Mouse (Mus musculus): ENCODE results near the gene Sh2b2. TPM values are rescaled to one million over a fixed set of nuclear protein-coding genes. Genes with fewer than 3 reads are reported as not detected.
A peak's percentile ranks its signal among the peaks of the same experiment; 100 is the strongest.
"Not testable (repeated sequence)": the region's sequence is repeated elsewhere in the genome, so short reads cannot be mapped to it uniquely, and the experiment has no call there.

The Sh2b2 gene
- total RNA-seq, 4 experiments from 2014 or later, result 2.1 to 2.8 (median 2.5) TPM

DNA sequence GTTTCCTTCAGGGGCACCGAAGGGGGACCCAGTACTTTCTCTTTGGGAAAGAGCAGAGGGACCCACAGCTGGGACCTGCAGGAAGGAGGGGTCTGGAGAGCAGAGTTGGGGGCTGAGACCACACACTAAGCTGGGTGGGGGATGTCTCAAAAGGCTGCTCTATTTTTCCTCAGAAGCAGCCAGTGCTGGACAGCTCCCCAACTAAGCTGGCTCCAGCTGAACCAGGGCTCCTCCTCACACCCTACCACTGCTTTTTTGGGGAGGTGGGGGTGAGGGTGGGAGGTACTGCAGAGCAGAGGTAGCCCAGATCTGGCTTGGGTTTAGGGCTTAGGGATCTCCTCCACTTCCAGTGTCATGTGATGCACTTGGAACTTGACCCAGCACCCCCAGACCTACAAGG, 6.0 kb downstream of the Sh2b2 start:
- no peak for DNase-seq (ENCODE audit: low spot score in 2 of 2)

DNA sequence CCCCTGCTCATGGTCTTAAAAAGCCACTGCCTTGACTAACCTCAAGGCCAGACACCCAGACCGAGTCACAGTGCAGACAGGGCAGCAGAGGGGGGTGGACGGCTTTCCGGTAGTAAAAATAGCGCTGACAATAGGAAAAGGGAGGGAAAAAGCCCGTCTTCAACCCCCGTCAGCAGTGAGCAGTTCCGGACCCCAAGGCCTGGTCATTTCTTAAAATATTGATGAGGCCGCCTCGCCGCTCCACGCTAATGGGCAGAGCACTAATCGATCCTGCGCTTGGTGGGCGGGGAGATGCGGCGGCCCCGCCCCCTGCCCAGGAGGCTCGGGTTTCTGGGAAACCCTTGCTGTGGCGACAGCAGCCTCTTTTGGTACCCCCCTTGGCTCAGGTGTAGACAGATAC, 8.7 kb downstream of the Sh2b2 start:
- no peak for DNase-seq (ENCODE audit: low spot score in 2 of 2)

DNA sequence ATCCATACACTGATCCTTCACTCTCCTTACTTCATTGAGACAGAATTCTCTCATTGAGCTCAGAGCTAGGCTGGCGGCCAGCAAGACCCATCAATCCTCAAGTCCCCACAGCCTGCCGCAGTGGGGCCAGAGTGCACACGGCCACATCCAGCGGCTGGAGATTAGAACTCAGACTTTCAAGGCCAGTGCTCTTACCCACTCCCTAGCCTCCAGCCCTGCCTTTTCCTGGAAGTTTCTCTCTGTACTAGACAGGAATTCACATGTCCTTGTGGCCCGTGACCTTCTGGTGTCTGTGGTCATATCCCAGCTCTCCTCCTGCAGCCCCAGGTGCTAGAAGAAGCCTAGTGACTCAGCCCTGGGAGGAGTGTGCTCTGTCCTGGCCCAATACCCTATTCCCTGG, 9.7 kb downstream of the Sh2b2 start:
- DNase-seq (ENCODE audit: low spot score in 2 of 2), result no peak

DNA sequence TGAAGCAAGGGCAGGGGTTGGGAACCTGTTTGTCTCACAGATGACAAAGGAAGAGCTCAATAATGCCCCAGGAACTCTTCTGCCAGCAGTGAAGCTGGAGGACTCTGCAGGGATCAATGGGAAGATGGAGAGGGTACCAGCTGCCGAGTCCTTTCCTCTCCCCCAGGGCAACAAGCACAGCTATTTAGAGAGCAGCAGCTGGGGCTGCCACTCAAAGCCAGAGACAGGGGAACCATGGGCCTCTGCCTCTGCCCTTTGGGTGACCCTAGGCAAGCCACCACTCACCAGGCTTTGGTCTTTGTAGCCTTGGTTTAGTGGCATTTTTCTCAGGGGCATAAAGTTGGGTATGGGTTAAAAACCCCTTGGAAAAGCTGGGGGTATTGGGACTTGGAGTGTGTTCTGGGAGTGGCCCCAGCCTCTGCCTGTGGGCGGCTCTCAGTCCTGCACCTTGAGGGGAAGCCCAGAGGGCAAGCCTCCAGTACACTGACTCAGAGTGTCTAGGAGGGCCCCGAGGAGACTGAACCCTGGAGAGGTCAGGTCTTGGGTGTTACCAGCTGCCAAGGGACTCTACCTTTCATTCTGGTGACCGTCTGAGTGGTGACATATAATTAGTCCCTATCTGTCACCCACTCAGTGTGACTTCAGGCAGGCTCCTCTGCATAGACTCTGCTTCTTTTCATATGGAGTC, 15.9 kb downstream of the Sh2b2 start:
- peak; percentile 41 to 72 for DNase-seq (ENCODE audit: low spot score in 2 of 2)

DNA sequence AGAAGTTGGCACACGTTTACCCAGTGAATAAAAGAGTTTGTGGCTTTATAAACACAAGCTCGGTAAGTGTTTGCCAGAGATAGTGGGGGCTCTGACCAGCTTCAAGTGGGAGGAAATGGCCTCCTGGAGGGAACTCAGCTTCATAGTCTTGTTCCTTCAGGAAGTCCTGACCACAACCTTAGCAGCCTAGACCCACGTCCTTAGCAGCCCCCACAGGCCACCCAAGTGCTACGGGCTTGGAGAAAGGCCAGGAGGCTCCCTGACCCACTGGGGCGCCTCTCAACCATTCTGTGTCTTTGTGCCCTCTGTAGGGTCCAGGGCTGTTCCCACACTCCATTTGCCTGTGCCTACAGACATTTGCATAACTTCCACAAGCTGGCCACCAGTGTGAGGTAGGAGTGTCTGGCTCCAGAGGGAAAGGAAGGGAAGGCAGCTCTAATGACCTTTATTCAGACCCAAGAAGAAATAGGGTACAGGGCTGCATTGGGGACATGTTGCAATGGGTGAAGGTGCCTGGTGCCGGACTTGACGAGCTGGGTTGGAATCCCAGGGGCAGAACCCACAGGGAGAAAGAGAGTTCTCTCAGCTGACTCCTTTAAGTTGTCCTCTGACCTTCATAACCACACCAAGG, 20.0 kb downstream of the Sh2b2 start:
- no peak for DNase-seq (ENCODE audit: low spot score in 2 of 2)

DNA sequence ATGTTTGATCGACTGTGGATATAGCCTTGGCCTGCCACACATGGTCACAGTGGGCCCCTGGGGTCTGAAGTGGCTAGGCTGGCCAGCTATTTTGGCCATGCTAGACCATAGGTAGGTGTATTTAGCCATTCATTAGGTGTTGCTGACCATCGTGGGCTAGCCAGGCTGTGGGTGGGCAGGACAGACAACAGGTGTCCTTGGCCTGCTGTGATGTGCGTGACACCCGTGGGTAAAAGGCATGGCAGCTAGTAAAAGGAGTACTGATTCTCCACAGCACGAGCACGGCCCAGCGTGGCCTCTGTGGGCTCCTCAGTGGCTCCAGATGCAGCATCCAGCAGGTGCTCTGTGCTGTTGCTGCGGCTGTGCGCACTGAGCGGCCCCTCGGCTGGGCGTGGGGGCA, 27.8 kb downstream of the Sh2b2 start:
- DNase-seq (ENCODE audit: low spot score in 2 of 2), result no peak

DNA sequence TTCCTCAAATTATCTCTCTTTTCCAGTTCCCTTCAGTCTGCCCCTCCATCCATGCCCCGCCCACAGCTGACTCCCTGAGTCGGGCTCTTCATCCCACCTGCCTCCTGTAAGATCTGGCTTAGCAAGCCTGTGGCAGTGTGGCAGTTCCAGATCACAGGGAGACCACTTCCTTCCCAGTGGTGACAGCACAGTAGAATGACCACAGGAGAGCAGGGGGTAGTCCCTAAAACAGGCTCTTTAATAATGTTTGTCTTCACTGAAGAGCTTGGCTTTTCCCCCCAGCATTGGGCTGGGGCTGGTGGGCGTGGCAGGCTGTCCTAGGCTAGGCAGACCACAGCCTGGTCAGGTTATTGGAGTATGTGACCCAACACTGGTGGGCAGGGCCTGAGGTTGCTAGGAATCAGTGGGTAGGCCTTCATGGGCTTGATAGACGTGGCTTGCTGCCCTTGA, 28.4 kb downstream of the Sh2b2 start:
- no peak for DNase-seq (ENCODE audit: low spot score in 2 of 2)

DNA sequence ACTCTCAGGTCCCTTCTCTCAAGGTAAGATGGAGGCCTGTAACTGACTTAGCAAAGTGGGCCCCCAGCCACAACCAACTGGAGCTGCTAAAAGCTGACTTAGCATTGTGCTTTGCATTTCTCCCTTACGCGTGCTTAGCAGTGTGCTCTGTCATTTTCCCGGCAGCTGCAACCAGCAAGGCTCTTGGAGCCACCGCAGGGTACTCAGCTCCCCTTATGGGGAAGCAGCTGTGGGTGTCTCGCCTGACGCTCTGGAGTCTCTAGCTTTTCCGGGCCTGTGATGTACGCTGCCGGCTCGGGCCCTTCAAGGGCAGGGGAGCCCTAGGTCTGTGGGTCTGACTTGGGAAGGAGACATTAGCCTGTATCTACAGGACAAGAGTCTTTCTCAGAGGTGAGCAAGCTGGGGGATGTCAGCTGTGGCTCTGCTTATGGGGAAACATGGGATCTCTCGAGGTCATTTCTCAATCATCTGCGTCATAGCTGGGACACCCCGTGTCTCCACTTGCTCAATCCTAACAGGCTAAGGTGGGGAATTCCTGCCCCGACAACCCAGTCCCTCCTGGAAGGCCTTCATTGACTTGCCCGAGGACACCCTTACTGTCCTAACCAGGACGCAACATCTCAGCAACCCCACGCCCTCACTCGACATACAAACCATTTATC, 29.2 kb downstream of the Sh2b2 start:
- DNase-seq (ENCODE audit: low spot score in 2 of 2), result no peak

DNA sequence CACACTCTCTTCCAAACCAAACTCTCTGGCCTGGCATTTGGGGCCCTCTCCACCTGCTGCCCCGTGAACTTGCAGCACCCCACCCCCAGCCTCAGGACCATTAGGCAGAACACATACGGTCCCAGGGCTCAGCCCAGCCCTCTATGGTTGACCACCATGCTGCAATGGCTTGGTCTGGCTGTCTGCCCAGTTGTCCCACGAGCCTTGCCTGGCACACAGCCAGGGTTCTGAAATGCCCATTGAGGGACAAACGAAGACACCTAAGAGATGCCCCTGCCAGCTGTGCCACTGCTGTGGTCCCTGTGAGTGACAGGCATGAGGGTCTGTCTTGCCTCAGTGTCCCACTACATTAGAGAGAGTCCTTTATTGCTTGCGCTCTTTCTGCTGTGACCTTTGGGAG, 30.4 kb downstream of the Sh2b2 start:
- no peak for DNase-seq (ENCODE audit: low spot score in 2 of 2)

DNA sequence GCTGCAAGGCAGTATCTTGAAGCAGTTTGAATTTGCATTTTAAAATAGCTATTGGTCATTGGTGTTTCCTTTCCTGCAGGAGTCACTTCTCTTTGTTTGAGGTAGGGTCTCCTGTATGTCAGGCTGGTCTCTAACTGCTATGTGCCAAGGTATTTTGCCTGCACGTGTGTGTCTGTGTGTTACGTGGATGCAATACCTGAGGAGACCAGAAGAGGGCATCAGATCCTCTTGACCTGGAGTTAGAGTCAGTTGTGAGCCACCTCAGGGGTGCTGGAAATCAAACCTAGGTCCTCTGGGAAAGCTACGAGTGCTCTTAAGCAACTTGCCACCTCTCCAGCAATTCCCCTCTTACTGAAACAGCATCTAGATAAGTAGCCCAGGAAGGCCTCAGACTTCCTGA, 31.1 kb downstream of the Sh2b2 start:
- no peak for DNase-seq (ENCODE audit: low spot score in 2 of 2)

DNA sequence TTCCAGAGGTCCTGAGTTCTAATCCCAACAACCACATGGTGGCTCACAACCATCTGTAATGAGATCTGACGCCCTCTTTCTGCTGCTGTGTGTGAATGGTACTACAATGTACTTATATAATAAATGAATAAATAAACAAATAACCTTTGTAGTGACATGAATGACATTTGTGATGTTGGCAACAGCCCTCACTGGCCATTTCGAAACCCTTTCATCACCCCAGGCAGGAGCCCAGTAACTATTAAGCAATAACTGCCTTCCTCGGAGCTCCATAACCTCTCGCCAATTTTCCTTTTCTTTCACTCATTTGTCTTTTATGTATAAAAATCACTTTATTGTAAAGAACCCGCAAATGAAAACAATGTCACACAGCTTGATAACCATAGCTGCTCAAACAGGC, 32.6 kb downstream of the Sh2b2 start:
- DNase-seq (ENCODE audit: low spot score in 2 of 2), result no peak

DNA sequence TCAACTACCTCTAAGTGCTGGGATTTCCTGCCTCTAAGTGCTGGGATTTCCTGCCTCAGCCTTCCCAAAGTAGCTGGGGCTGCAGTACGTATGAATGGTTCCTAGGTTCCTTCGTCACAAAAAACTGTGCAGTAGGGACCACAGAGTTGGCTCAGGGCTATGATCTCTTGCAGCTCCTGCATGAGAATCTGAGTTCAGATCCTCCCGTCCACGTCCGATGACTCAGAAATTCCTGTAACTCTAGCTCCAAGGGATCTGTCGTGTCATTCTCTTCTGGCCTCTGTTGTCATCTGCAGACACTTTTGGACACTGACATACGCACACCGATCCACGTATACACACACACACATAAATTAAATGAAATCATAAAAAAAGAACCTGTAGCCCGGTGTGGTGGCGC, 33.6 kb downstream of the Sh2b2 start:
- no peak for DNase-seq (ENCODE audit: low spot score in 2 of 2)

DNA sequence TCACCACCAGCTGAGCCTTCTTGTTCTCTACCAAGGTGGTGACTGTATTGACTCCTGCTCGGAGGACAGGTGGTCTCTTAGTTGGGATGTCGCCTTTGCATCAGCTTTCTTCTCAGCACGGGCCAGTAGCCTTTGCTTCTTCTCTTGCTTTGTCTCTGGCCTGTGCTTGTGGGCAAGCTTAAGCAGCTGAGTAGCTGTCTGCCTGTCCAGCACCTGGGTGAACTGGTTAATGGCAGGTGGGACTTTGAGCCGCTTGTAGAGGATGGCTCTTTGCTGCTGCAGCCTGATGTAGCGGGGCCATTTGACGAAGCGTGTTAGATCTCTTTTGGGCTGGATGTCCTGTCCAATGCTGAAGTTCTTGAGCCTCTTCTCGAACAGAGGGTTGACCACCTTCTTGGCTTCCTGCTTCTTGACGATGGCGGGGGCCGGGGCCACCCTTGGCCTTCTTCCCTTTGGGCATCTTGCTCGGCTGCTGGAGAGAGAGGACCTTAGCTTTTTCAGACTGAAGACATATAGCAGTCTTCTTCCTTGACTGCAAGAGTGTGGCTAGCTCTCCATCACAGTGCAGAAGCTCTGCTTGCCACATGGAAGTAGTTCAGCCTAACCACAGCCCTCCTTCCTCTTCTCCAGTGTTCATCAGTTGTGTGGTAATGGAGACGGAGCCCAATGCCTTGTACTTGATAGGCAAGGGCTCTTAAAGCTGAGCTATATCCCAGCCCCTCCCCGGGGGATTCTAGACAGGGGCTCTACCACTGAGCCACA, 34.8 kb downstream of the Sh2b2 start:
- not testable (repeated sequence) for DNase-seq (ENCODE audit: low spot score in 2 of 2)

DNA sequence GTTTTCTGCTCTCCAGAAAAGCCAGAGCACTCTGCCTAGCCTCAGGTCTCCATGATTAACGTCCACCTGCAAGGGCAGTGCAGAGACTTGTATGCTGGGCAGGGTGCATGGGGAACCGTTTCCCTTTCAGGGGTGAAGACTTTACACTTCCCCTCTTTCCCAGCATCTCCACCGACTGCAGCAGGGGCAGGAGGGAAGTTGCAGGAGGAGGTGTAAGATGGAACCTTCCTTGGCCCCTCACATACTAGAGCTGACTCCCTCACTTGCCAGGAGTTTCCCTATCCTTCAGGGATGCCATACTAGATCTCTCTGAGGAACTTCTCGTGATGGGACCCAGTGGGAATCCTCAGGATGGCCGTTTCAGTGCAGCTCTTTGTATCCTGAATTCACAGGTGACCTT, 35.8 kb downstream of the Sh2b2 start:
- DNase-seq (ENCODE audit: low spot score in 2 of 2), result no peak

DNA sequence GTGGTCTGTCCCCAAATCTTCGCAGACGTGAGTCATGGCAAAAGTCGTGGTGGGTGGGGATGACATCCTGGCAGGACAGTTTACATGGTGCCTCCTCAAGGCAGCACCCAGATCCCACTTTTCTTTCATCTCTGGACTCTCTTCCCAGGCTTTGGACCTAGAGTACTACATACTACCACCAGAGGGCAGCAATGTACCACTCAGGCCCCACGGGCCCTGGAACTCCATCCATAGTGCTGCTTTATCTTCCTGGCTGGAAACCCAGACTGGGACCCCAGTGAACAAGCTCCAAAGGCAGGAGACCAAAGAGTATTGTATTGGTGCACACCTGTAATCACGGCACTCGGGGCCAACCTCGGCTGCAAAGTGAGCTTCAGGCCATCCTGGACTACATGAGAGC, 44.5 kb downstream of the Sh2b2 start:
- peak; percentile 37 to 39 for DNase-seq (ENCODE audit: low spot score in 2 of 2)

DNA sequence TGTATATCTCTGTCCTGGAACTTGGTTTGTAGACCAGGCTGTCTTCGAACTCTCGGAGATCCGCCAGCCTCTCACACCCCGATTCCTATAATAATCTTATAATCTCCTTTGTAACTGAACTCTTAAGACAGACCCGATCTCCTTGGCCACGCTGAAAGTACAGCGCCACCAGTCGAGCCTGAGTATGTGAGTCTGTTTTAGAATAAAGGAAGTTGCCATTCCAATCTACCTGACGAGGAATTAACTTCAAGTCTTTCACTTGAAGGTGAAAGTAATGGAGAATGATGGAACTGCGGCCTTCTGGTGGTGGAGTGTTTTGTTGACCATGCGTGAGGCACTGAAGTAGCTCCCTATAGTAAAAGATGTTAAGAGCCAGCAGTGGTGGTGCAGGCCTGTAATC, 46.8 kb downstream of the Sh2b2 start:
- DNase-seq (ENCODE audit: low spot score in 2 of 2), result no peak

DNA sequence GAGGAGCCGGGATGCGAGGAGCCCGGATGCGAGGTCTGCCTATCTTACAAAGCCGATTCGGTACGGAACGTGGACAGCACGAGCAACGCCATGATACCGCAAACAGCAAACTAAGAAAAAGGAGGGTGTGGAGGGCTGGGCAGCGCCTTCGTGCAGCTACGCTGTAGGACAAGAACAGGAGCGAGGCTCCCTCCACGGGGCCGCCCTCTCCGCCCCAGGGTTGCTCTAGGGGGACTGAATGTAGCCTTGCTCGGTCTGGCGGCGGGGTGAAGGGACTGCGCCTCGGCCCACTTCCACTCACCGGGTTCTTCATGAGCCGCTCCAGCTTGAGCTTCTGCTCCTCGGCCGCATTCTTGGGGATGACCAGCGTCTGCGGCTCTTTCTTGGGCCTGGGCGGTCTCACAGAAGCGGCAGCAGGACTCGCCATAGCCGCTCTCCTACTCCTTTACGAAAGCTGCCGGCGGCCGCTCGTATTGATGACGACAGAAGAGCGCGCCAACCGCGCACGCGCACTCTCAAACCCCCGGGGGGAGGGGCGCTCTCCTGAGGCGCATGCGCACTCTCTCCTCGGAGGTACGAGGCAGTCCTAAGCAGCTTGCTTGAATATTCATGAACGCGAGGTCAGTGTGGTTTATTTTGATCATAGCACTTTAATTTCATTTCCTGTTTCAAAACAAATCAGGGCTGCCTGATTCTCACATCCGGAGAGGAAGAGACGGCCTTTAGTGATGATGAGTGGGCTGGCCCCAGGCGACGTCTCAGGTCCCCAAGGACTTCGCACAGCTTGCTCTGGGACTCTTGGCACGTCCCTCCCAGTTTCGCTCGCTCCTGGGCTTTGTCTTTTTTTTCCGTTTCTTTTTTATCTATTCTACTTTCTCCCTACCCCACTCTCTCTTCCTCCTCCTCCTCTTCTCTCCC, 47.6 kb downstream of the Sh2b2 start, which contains the start of gene Prkrip1:
Prkrip1 (minus strand) TSS at position 490 of the 918 bp plus-strand sequence.
- peak; percentile 87 to 88 for DNase-seq (ENCODE audit: low spot score in 2 of 2)

DNA sequence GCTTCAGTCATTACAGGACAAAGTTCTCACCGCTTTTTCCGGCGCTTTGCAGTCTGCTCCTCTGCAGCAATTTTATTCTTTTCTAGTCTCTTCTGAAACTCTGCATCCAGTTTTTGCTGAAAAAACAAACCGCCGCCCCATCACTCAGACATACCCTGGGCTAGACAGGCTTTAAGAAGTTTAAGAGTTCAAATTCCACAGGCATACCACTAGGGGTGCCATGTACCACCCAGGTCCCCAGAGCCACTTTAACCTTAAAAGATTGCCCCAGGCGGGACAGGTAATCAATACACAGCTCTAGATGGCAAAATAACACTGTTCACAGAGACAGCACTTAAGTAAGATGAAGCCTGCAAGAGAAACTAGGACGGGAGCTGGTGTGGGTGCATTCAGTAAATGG, 54.5 kb downstream of the Sh2b2 start:
- no peak for DNase-seq (ENCODE audit: low spot score in 2 of 2)

DNA sequence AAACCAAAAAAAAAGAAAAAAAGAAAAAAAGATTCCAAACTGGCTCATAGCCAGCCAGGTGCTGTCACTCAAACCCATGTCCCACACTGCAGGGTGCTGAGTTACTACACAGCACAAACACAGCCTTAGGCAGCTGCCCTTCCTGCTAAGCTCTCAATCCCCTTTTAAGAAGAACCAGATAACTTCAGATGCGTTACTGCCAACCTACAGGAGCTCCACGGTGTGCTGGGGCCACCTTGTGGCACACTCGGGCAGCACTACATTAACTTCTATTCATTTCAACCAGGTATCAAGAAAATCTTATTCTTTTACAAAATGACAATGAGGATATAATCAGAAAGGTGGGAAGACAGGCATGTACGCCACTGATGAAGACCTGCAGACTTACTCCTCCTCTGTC, 59.6 kb downstream of the Sh2b2 start:
- DNase-seq (ENCODE audit: low spot score in 2 of 2), result peak; percentile 28 to 40

DNA sequence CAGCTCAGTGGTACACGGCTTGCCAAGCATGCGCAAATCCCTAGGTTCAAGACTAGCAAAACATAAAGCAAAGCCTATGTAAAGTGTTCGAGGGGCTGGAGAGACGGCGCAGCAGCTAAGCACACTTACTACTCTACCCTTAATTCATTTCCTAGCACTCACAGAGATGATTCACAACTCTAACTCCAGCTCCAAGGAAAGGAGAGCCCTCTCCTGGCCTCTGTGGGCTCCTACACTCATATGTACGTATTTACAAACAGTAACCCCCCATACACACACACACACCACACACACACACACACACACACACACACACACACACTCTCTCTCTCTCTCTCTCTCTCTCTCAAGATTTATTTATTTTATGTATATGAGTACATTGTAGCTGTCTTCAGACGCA, 62.6 kb downstream of the Sh2b2 start:
- DNase-seq (ENCODE audit: low spot score in 2 of 2), result no peak

DNA sequence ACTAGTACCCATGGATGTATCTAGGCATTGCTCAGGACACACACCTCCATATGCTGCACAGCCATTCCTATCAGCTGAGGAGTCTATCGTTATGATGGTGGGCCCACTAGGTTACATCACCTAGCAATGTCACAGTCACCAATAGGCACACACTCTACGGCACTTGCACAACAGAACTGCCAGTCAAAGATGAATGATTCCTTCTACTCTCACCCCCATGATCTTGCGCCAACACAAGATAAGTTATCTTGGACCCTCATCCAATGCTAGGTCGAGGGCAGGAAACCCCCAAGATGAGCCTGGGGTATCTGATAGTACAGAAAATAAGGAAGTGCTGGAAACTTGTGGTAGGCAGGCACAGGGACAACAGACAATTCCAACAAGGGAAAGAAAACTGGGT, 63.5 kb downstream of the Sh2b2 start:
- DNase-seq (ENCODE audit: low spot score in 2 of 2), result no peak
